9 mouse cellular contexts compared by ENCODE assay signal in the genomic region with DNA sequence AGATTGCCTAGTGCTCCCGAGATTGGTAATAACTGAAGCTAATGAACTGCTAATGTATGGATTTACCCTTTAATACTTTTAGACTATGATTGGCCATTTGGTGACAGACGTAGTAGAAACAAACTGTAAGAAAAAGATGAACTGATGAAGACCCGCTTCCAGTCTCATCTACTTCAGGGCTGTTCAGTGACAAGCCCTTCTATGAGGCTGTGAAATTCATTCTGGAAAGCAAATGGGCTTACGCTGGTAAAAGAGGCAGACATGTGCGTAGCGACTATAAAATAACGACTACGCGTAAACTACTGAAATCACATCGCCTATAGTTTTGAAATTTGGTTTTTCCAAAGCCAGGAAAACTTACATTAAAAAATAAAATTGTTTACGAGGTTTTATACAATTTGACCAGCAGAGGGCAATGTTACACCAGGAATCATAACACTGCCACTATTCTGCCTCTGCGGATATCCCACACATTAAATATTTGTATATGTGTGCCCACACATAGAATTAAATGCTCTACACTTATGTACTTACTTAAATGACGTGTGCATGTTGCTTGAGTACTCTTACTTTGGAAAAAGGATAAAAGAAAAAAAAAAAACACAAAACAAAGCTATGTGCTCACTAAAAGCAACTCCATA. TPM values are rescaled to one million over a fixed set of nuclear protein-coding genes. Genes with fewer than 3 reads are reported as not detected.
DNase-seq lines count a peak whose midpoint lies in the region; ATAC-seq and TF ChIP-seq lines count a peak whose summit lies in the region.
"Had no signal": no experiment of that assay in that cellular context is flagged by ENCODE, and none has a peak within 500 bp of the region (broad histone marks: within the 10 kb centered on the region; RNA-seq: fewer than 3 reads in every experiment).

No protein-coding gene starts in this region.

- TF ChIP-seq CTCF in liver, embryonic 14.5 days (IDR thresholded peaks at IDR 0.05; ENCODE audit: low read depth), result peak; percentile 23; the same call in 1 of the 2 replicates

- H3K9me3 ChIP-seq in liver, embryonic 14.5 days (ENCODE audit: control insufficient read depth, low read length), result no peaks in the 10 kb centered on the region
- no peaks in the 10 kb centered on the region for H3K9me3 ChIP-seq in liver, embryonic 12.5 days (replicated peaks)
- no peaks in the 10 kb centered on the region for H3K9me3 ChIP-seq in midbrain, embryonic 16.5 days (replicated peaks; ENCODE audit: control insufficient read depth, low read length, poor library complexity, severe bottlenecking)

- H3K36me3 ChIP-seq in liver, embryonic 14.5 days (replicated peaks; ENCODE audit: control insufficient read depth, insufficient read depth, low read depth), result no peaks in the 10 kb centered on the region
- no peaks in the 10 kb centered on the region for H3K36me3 ChIP-seq in liver, embryonic 12.5 days
- H3K36me3 ChIP-seq in midbrain, embryonic 16.5 days (ENCODE audit: control insufficient read depth, insufficient read depth, low read length), result no peaks in the 10 kb centered on the region

- no peak overlapping the region for H3K4me2 ChIP-seq in liver, embryonic 14.5 days (ENCODE audit: low read depth)
- H3K4me2 ChIP-seq in liver, embryonic 12.5 days, result no peak overlapping the region
- H3K4me2 ChIP-seq in midbrain, embryonic 16.5 days (ENCODE audit: low read length), result peak overlapping the region; percentile 16; the same call in 1 of the 2 replicates

- no peak for ATAC-seq in liver, embryonic 14.5 days (ENCODE audit: insufficient read depth)
- no peak for ATAC-seq in liver, embryonic 12.5 days
- ATAC-seq in midbrain, embryonic 16.5 days, result peak; percentile 76

- no peak overlapping the region for H3K4me3 ChIP-seq in liver, embryonic 14.5 days (ENCODE audit: insufficient read depth in 1 of 2, low read depth in 2 of 2, low read length in 2 of 2)
- no peak overlapping the region for H3K4me3 ChIP-seq in liver, embryonic 12.5 days
- no peak overlapping the region for H3K4me3 ChIP-seq in midbrain, embryonic 16.5 days (ENCODE audit: low read depth, low read length)

- H3K27ac ChIP-seq in liver, embryonic 14.5 days, result no peak overlapping the region
- no peak overlapping the region for H3K27ac ChIP-seq in liver, embryonic 12.5 days
- H3K27ac ChIP-seq in midbrain, embryonic 16.5 days (ENCODE audit: low read length), result no peak overlapping the region

- intact Hi-C loops in heart, postnatal 25 days (cut with DNase I), result no loop called here

- TF ChIP-seq EP300 in liver, embryonic 14.5 days (IDR thresholded peaks at IDR 0.05; ENCODE audit: low read depth), result no peak

- 28% methylated on average over 13 of the region's 13 CpGs for WGBS in liver, embryonic 14.5 days (ENCODE audit: insufficient replicate concordance)
- WGBS in liver, embryonic 12.5 days (ENCODE audit: insufficient replicate concordance), result 32% methylated on average over 13 of the region's 13 CpGs
- WGBS in midbrain, embryonic 16.5 days, result 33% methylated on average over 13 of the region's 13 CpGs

- H3K4me1 ChIP-seq in liver, embryonic 14.5 days (replicated peaks; ENCODE audit: control insufficient read depth in 2 of 2, insufficient read depth in 2 of 2, low read length in 1 of 2), result no peaks in the 10 kb centered on the region
- H3K4me1 ChIP-seq in liver, embryonic 12.5 days, result no peaks in the 10 kb centered on the region
- no peaks in the 10 kb centered on the region for H3K4me1 ChIP-seq in midbrain, embryonic 16.5 days (ENCODE audit: control insufficient read depth, insufficient read depth, low read length)

- H3K9ac ChIP-seq in liver, embryonic 14.5 days (replicated peaks), result no peak overlapping the region
- H3K9ac ChIP-seq in liver, embryonic 12.5 days, result no peak overlapping the region
- H3K9ac ChIP-seq in midbrain, embryonic 16.5 days (ENCODE audit: low read depth, low read length), result no peak overlapping the region

- H3K27me3 ChIP-seq in liver, embryonic 14.5 days (ENCODE audit: control insufficient read depth, insufficient read depth, low read length), result no peaks in the 10 kb centered on the region
- no peaks in the 10 kb centered on the region for H3K27me3 ChIP-seq in liver, embryonic 12.5 days (replicated peaks)
- no peaks in the 10 kb centered on the region for H3K27me3 ChIP-seq in midbrain, embryonic 16.5 days (ENCODE audit: control insufficient read depth, insufficient read depth, low read depth, low read length)

- DNase-seq in cerebellum, adult 9-10 months, result peak; percentile 1
- DNase-seq in cerebellum, adult 11 months, result no peak
- DNase-seq in liver, embryonic 14.5 days (ENCODE audit: low read depth in 3 of 3, low spot score in 3 of 3), result peak in 1 of 3 experiments; percentile 4
- peak; percentile 55 for DNase-seq in embryo, embryonic 11 days
- no peak for DNase-seq in heart, postnatal 25 days (ENCODE audit: low spot score)
- DNase-seq in thymus, postnatal 4 days, result no peak

RNA-seq across cellular contexts. Expression of a gene that starts 38.5 kb away (rescaled TPM):
- 0.03 and 0.12 TPM in 2 replicates for polyA plus RNA-seq in liver, embryonic 14.5 days (2012; rRNA removed)
- not detected in 2 replicates for polyA plus RNA-seq in liver, embryonic 14.5 days (2014; fragmentation: Nextera tagmentation; extraction: Ambion mirVana)
- polyA plus RNA-seq in liver, embryonic 12.5 days (2016; fragmentation: Nextera tagmentation; extraction: Ambion mirVana), result 0.18 and 0.44 TPM in 2 replicates
- polyA plus RNA-seq in midbrain, embryonic 16.5 days (2015; fragmentation: Nextera tagmentation; extraction: Ambion mirVana), result 7.4 and 10.7 TPM in 2 replicates
- under 1 TPM; 0.13 to 0.14 TPM for total RNA-seq in heart, postnatal 25 days (2021)
- polyA plus RNA-seq: spleen, adult 2 months had no signal

Comparison
In these comparisons a context has a peak if more than half of its experiments do, and no peak if none do; other contexts are left out.
1. DNase-seq: peak in cerebellum, adult 9-10 months (single experiment) and embryo, embryonic 11 days (single experiment); none in cerebellum, adult 11 months (single experiment), heart, postnatal 25 days (single experiment) and thymus, postnatal 4 days (single experiment).